Mouse (Mus musculus): ENCODE measurements around the gene Tgfbi. TPM values are rescaled to one million over a fixed set of nuclear protein-coding genes. Genes with fewer than 3 reads are reported as not detected.

The Tgfbi gene
- polyA plus RNA-seq (2015; fragmentation: Nextera tagmentation; extraction: Ambion mirVana): 175 and 183 TPM in 2 replicates

DNA sequence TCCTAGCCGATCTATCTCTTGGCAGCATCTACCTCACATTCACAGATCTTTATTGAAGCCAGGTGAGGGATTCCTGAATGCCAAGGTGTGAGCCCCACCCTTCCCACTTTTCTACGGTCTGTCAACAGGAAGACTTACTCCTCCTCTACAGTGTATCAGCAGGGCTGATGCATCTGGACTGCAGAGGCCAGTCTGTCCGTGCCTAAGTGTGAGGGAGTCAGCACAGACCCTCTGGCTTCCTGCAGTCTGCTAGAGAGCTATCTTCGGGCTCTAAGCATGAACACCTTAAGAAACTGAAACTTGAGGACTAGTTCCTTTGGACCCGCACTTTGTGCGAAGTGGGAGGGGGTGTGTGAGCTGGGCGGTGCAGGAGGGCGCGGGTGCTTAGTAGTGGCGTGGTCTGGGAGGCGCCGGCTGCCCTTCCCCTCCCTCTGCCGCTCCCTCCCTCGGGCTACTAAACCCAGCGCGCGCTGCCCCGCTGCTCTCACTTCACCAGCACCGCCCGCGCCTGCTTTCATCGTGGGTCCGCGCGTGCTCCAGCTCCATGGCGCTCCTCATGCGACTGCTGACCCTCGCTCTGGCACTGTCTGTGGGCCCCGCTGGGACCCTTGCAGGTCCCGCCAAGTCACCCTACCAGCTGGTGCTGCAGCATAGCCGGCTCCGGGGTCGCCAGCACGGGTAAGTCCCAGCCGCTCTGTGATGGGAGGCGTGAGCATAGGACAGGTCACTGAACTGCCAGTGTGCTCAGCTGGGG, at the start of gene Tgfbi:
Gene Tgfbi (plus strand): TSS at position 421 of the 754 bp plus-strand sequence.
- H3K9me3 ChIP-seq (ENCODE audit: control insufficient read depth, low read length): no peaks in the 10 kb centered on the region
- ATAC-seq (ENCODE audit: low read depth): peak; percentile 76
- 3% methylated on average over 26 of the region's 36 CpGs for WGBS
- peak within 1 kb of the TSS; percentile 81 for H3K9ac ChIP-seq (ENCODE audit: low read length)
- peaks cover 46% of the 10 kb centered on the region for H3K4me1 ChIP-seq (replicated peaks; ENCODE audit: control insufficient read depth, insufficient read depth, low read length)
- H3K27me3 ChIP-seq (ENCODE audit: control insufficient read depth, insufficient read depth, low read depth, low read length): no peaks in the 10 kb centered on the region
- H3K36me3 ChIP-seq (ENCODE audit: control insufficient read depth, insufficient read depth, low read length): no peaks in the 10 kb centered on the region
- peak within 1 kb of the TSS; percentile 63 for H3K4me3 ChIP-seq (ENCODE audit: low read length)
- H3K4me2 ChIP-seq (ENCODE audit: low read depth, low read length): peak within 1 kb of the TSS; percentile 99
- peak within 1 kb of the TSS; percentile 32; the same call in 1 of the 2 replicates for H3K27ac ChIP-seq (ENCODE audit: low read length)

DNA sequence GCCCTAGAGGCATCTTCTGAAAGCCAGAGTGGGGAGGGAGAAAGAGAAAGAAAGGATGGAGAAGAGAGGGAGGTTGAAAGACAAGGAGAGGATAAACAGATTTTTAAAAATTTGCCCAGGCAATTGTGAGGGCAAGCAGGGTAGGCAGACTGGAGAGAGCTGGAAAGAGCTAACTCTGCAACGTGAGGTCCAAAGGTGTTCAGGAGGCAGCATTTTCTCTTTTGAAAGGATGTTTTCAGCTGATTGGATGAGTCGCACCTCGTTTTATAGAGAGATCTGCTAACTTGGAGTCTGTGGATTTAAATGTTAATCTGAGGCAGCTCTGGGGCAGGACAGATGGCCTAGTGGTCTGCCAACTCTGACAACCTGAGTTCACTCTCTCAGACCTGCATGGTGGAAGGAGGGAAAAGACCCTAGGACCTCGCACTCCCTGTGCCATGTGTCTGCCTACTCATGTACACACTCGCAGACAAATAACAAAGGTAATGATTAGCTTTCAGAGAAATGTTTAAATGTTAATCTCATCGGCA, 49.4 kb upstream of the Tgfbi start:
- Histone ChIP-seq H3K4me1 (replicated peaks; ENCODE audit: control insufficient read depth, insufficient read depth, low read length) (no peaks in the 10 kb centered on the region; the same call in 1 of the 2 replicates), H3K9me3 (ENCODE audit: control insufficient read depth, low read length) (no peaks in the 10 kb centered on the region), H3K36me3 (ENCODE audit: control insufficient read depth, insufficient read depth, low read length) (no peaks in the 10 kb centered on the region), H3K27ac (ENCODE audit: low read length) (no peak overlapping the region), H3K9ac (ENCODE audit: low read length) (no peak overlapping the region), H3K4me3 (ENCODE audit: low read length) (no peak overlapping the region), H3K27me3 (ENCODE audit: control insufficient read depth, insufficient read depth, low read depth, low read length) (no peaks in the 10 kb centered on the region), H3K4me2 (ENCODE audit: low read depth, low read length) (no peak overlapping the region)
- ATAC-seq (ENCODE audit: low read depth): no peak
- WGBS: 78% methylated on average over 6 of the region's 6 CpGs

DNA sequence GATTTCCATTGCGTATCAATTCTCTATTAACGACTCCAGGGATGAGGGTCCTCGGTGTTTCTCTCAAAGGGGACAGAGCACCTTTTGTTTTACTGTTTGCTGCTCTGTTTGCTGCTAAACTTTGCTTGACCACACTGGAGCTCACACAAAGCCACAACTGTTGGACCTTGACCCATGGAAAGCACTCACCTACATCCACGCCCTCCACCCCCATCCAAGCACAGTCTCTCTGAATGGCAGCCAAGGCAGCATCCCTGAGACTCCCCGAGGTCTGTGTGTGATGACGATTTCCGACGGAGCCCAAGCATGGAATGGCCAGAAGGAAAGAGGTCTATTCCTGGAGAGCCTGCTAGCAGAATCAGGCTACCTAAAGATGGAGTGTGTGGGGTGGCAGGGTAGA, 48.2 kb upstream of the Tgfbi start:
- WGBS: 68% methylated on average over 8 of the region's 8 CpGs
- Histone ChIP-seq H3K27me3 (ENCODE audit: control insufficient read depth, insufficient read depth, low read depth, low read length) (no peaks in the 10 kb centered on the region), H3K9ac (ENCODE audit: low read length) (no peak overlapping the region), H3K4me2 (ENCODE audit: low read depth, low read length) (no peak overlapping the region), H3K27ac (ENCODE audit: low read length) (no peak overlapping the region), H3K4me1 (replicated peaks; ENCODE audit: control insufficient read depth, insufficient read depth, low read length) (no peaks in the 10 kb centered on the region; the same call in 1 of the 2 replicates), H3K36me3 (ENCODE audit: control insufficient read depth, insufficient read depth, low read length) (no peaks in the 10 kb centered on the region), H3K4me3 (ENCODE audit: low read length) (no peak overlapping the region), H3K9me3 (ENCODE audit: control insufficient read depth, low read length) (no peaks in the 10 kb centered on the region)
- ATAC-seq (ENCODE audit: low read depth): no peak

DNA sequence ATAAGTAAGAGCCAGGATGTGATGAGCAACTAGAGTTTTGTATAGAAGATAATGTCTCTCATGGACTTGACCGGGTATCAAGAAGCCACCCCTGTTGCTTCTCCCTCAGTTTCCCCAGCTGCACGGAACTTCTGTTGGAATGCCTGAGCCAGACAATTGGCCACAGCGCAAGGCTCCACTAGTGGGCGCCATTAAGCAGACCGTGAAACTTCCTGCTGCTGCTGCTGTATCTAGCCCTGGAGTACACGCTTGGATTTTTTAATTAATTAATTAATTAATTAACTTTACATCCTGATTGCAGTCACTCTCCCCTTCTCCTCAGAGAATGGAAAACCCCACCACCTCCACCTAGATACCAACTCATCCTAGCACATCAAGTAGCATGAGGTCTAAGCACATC, 46.2 kb upstream of the Tgfbi start:
- no peak overlapping the region for H3K4me3 ChIP-seq (ENCODE audit: low read length)
- WGBS: 39% methylated on average over 6 of the region's 6 CpGs
- H3K9me3 ChIP-seq (ENCODE audit: control insufficient read depth, low read length): no peaks in the 10 kb centered on the region
- no peaks in the 10 kb centered on the region; the same call in 1 of the 2 replicates for H3K4me1 ChIP-seq (replicated peaks; ENCODE audit: control insufficient read depth, insufficient read depth, low read length)
- no peaks in the 10 kb centered on the region for H3K27me3 ChIP-seq (ENCODE audit: control insufficient read depth, insufficient read depth, low read depth, low read length)
- H3K9ac ChIP-seq (ENCODE audit: low read length): no peak overlapping the region
- no peak overlapping the region for H3K4me2 ChIP-seq (ENCODE audit: low read depth, low read length)
- H3K36me3 ChIP-seq (ENCODE audit: control insufficient read depth, insufficient read depth, low read length): no peaks in the 10 kb centered on the region
- no peak overlapping the region for H3K27ac ChIP-seq (ENCODE audit: low read length)
- ATAC-seq (ENCODE audit: low read depth): no peak

DNA sequence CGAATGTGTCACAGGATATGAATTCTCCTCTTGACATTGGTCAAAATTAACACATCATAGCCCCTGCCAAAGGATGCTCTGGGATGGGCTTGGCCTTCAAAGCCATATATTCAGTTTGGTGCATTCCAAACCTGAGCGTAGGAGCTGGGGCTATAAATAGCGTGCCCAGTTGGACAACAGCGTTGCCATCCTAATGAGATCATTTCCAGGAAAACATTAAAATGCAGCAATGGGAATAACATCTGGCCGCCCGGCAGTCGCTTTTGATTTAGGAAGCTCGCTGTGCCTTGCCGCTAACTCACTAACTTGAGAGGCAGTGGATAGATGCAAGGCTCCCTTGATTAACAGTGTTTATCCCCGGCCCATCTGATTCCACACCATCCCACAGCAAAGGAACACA, 43.0 kb upstream of the Tgfbi start:
- H3K9me3 ChIP-seq (ENCODE audit: control insufficient read depth, low read length): no peaks in the 10 kb centered on the region
- H3K4me1 ChIP-seq (replicated peaks; ENCODE audit: control insufficient read depth, insufficient read depth, low read length): no peaks in the 10 kb centered on the region; the same call in 1 of the 2 replicates
- H3K4me3 ChIP-seq (ENCODE audit: low read length): no peak overlapping the region
- H3K27ac ChIP-seq (ENCODE audit: low read length): peak overlapping the region; percentile 43; the same call in 1 of the 2 replicates
- no peak overlapping the region for H3K9ac ChIP-seq (ENCODE audit: low read length)
- H3K4me2 ChIP-seq (ENCODE audit: low read depth, low read length): no peak overlapping the region
- no peaks in the 10 kb centered on the region for H3K27me3 ChIP-seq (ENCODE audit: control insufficient read depth, insufficient read depth, low read depth, low read length)
- H3K36me3 ChIP-seq (ENCODE audit: control insufficient read depth, insufficient read depth, low read length): no peaks in the 10 kb centered on the region
- 59% methylated on average over 10 of the region's 10 CpGs for WGBS
- no peak for ATAC-seq (ENCODE audit: low read depth)

DNA sequence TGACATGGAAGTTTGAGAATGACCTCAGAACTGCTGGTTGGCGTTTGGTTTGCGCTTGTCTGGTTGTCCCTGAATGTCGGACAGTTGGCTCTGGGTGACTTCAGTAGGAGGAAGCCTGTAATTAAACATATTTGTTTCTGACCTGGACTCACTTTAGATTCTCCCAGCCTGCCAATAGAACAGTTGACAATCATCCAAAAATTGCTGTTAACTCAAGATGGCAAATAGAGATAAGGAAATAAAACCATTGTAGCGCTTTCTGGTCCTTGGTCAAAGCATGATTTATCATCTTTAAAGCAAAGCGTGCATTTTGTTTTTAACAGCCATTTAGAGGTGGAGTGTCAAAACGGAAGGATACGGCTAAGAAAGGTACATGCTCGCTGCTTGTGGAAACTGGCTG, 37.7 kb upstream of the Tgfbi start:
- no peaks in the 10 kb centered on the region for H3K27me3 ChIP-seq (ENCODE audit: control insufficient read depth, insufficient read depth, low read depth, low read length)
- peak; percentile 32; the same call in 1 of the 2 replicates for ATAC-seq (ENCODE audit: low read depth)
- H3K9ac ChIP-seq (ENCODE audit: low read length): no peak overlapping the region
- H3K4me2 ChIP-seq (ENCODE audit: low read depth, low read length): no peak overlapping the region
- H3K4me3 ChIP-seq (ENCODE audit: low read length): no peak overlapping the region
- no peaks in the 10 kb centered on the region for H3K9me3 ChIP-seq (ENCODE audit: control insufficient read depth, low read length)
- H3K4me1 ChIP-seq (replicated peaks; ENCODE audit: control insufficient read depth, insufficient read depth, low read length): peaks cover 9% of the 10 kb centered on the region
- no peak overlapping the region for H3K27ac ChIP-seq (ENCODE audit: low read length)
- WGBS: 55% methylated on average over 8 of the region's 8 CpGs
- H3K36me3 ChIP-seq (ENCODE audit: control insufficient read depth, insufficient read depth, low read length): no peaks in the 10 kb centered on the region

DNA sequence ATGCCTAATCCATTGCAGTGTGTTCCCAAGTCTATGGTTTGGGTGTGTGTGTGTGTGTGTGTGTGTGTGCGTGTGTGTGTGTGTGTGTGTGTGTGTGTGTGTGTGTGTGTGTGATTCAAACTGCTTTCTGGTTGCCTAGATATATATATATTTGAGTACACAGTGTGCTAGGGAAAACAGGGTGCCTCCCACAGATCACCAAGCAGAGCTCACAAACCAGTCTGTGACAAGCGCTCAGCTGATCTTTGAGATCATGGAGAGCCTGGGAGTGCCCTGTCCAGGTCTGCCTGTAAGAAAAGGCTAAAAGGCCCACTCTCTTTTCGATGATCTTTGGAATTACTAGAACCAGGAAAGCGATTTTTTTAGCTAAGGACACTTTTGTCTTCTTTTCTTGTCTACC, 34.2 kb upstream of the Tgfbi start:
- no peak for ATAC-seq (ENCODE audit: low read depth)
- H3K9ac ChIP-seq (ENCODE audit: low read length): no peak overlapping the region
- no peak overlapping the region for H3K4me3 ChIP-seq (ENCODE audit: low read length)
- no peak overlapping the region for H3K4me2 ChIP-seq (ENCODE audit: low read depth, low read length)
- no peaks in the 10 kb centered on the region for H3K9me3 ChIP-seq (ENCODE audit: control insufficient read depth, low read length)
- peaks cover 9% of the 10 kb centered on the region for H3K4me1 ChIP-seq (replicated peaks; ENCODE audit: control insufficient read depth, insufficient read depth, low read length)
- no peaks in the 10 kb centered on the region for H3K36me3 ChIP-seq (ENCODE audit: control insufficient read depth, insufficient read depth, low read length)
- WGBS: 71% methylated on average over 4 of the region's 4 CpGs
- no peak overlapping the region for H3K27ac ChIP-seq (ENCODE audit: low read length)
- H3K27me3 ChIP-seq (ENCODE audit: control insufficient read depth, insufficient read depth, low read depth, low read length): no peaks in the 10 kb centered on the region

DNA sequence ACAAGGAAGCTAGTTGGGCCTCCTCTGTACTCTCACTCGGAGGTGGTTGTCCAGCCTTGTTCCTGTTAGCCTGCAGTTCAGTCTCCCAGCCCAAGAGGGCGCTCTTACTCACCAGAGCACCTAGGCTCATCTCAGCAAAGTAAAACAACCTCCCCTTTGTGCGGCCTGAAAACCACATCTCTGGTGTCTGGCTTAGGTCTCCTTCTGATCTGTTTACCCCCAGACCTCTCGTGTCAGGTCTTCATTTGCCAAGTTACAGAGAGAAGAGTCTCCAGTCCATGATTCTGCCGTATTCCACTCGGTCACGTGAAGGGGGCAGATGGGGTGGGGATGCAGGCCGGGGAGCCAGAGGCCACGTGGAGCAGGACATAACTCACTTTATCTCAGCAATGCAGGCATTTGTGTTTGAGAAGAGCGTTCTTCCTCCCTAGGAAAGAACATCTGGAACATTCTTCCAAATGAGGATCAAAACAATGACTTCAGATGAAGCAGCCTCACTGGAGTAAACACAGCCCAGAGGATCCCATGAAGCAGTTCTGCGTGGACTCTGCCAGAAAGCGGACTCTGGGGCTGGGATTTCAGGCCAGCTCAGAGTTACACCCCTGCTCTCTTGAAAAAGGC, 33.5 kb upstream of the Tgfbi start:
- H3K27ac ChIP-seq (ENCODE audit: low read length): peak overlapping the region; percentile 81
- peak; percentile 42 for ATAC-seq (ENCODE audit: low read depth)
- WGBS: 26% methylated on average over 12 of the region's 12 CpGs

DNA sequence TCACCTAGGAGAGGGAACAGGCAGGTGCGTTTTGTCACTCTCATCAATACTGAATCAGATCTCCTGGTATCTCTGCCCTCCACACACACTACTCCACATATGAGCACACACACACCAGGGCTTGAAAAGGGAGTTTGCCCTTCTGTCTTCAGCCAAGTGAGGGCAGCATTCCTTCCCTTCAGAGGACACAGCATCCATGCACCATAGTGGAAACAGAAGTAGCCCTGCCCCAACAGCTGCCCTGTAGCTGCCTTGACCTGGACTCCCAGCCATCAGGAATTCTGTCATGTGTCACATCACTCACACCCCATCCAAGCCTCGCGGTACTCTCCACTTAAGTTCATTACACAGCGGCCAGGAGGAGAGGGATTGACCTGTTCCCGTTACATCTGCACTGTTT, 31.2 kb upstream of the Tgfbi start:
- ATAC-seq (ENCODE audit: low read depth): no peak
- no peaks in the 10 kb centered on the region for H3K9me3 ChIP-seq (ENCODE audit: control insufficient read depth, low read length)
- H3K4me3 ChIP-seq (ENCODE audit: low read length): no peak overlapping the region
- no peak overlapping the region for H3K4me2 ChIP-seq (ENCODE audit: low read depth, low read length)
- H3K27me3 ChIP-seq (ENCODE audit: control insufficient read depth, insufficient read depth, low read depth, low read length): no peaks in the 10 kb centered on the region
- H3K27ac ChIP-seq (ENCODE audit: low read length): no peak overlapping the region
- H3K36me3 ChIP-seq (ENCODE audit: control insufficient read depth, insufficient read depth, low read length): no peaks in the 10 kb centered on the region
- WGBS: 55% methylated on average over 5 of the region's 5 CpGs
- H3K4me1 ChIP-seq (replicated peaks; ENCODE audit: control insufficient read depth, insufficient read depth, low read length): peaks cover 21% of the 10 kb centered on the region
- no peak overlapping the region for H3K9ac ChIP-seq (ENCODE audit: low read length)

More for the DNA sequence above, 33.5 kb upstream of the Tgfbi start:
- peaks cover 9% of the 10 kb centered on the region for H3K4me1 ChIP-seq (replicated peaks; ENCODE audit: control insufficient read depth, insufficient read depth, low read length)
- peak overlapping the region; percentile 36; the same call in 1 of the 2 replicates for H3K9ac ChIP-seq (ENCODE audit: low read length)
- H3K4me2 ChIP-seq (ENCODE audit: low read depth, low read length): no peak overlapping the region
- no peaks in the 10 kb centered on the region for H3K36me3 ChIP-seq (ENCODE audit: control insufficient read depth, insufficient read depth, low read length)
- H3K27me3 ChIP-seq (ENCODE audit: control insufficient read depth, insufficient read depth, low read depth, low read length): no peaks in the 10 kb centered on the region
- no peak overlapping the region for H3K4me3 ChIP-seq (ENCODE audit: low read length)
- H3K9me3 ChIP-seq (ENCODE audit: control insufficient read depth, low read length): no peaks in the 10 kb centered on the region

Measured in lung, embryonic 16.5 days (tissue).